In genomic region chr8:95887578-95888284, GRCm38 (mm10) we compare ENCODE assay signal across 8 mouse cellular contexts. TPM values are rescaled to one million over a fixed set of nuclear protein-coding genes. Genes with fewer than 3 reads are reported as not detected.
DNase-seq lines count a peak whose midpoint lies in the region; ATAC-seq lines count a peak whose summit lies in the region.

No protein-coding gene starts in this region.

- no peak overlapping the region for H3K27ac ChIP-seq in brown adipose tissue, adult 24 weeks (replicated peaks; ENCODE audit: low read depth, low read length)
- H3K27ac ChIP-seq in heart, embryonic 14.5 days (replicated peaks in 1 of 2; ENCODE audit: control insufficient read depth in 1 of 2, insufficient read depth in 1 of 2, low read depth in 2 of 2, low read length in 2 of 2): peak overlapping the region; percentile 65 to 78
- peak overlapping the region; percentile 68 for H3K27ac ChIP-seq in liver, embryonic 13.5 days
- H3K27ac ChIP-seq in stomach, embryonic 15.5 days: peak overlapping the region; percentile 73

- no peaks in the 10 kb centered on the region for H3K9me3 ChIP-seq in heart, embryonic 14.5 days (ENCODE audit: control insufficient read depth, low read length)
- no peaks in the 10 kb centered on the region for H3K9me3 ChIP-seq in liver, embryonic 13.5 days (replicated peaks)
- H3K9me3 ChIP-seq in stomach, embryonic 15.5 days: no peaks in the 10 kb centered on the region

- no peaks in the 10 kb centered on the region for H3K4me1 ChIP-seq in brown adipose tissue, adult 24 weeks (ENCODE audit: control insufficient read depth, insufficient read depth, insufficient read length, low read length)
- peaks cover 0 to 27% of the 10 kb centered on the region in 2 experiments; a peak in 3 of 4 replicates for H3K4me1 ChIP-seq in heart, embryonic 14.5 days (ENCODE audit: control insufficient read depth in 2 of 2, insufficient read depth in 2 of 2, low read length in 2 of 2)
- peaks cover 42% of the 10 kb centered on the region for H3K4me1 ChIP-seq in liver, embryonic 13.5 days (replicated peaks)
- H3K4me1 ChIP-seq in stomach, embryonic 15.5 days: peaks cover 8% of the 10 kb centered on the region

- no peaks in the 10 kb centered on the region for H3K27me3 ChIP-seq in heart, embryonic 14.5 days (ENCODE audit: control insufficient read depth, insufficient read depth, low read length)
- H3K27me3 ChIP-seq in liver, embryonic 13.5 days: no peaks in the 10 kb centered on the region
- no peaks in the 10 kb centered on the region for H3K27me3 ChIP-seq in stomach, embryonic 15.5 days (replicated peaks)

- WGBS in heart, embryonic 14.5 days: under 1% methylated on average over 38 of the region's 38 CpGs
- WGBS in liver, embryonic 13.5 days (ENCODE audit: insufficient replicate concordance): under 1% methylated on average over 38 of the region's 38 CpGs
- under 1% methylated on average over 38 of the region's 38 CpGs for WGBS in stomach, embryonic 15.5 days

- H3K36me3 ChIP-seq in heart, embryonic 14.5 days (ENCODE audit: control insufficient read depth, insufficient read depth, low read length): no peaks in the 10 kb centered on the region
- no peaks in the 10 kb centered on the region for H3K36me3 ChIP-seq in liver, embryonic 13.5 days
- no peaks in the 10 kb centered on the region for H3K36me3 ChIP-seq in stomach, embryonic 15.5 days

- H3K4me2 ChIP-seq in heart, embryonic 14.5 days (ENCODE audit: low read length): peak overlapping the region; percentile 69
- H3K4me2 ChIP-seq in liver, embryonic 13.5 days: peak overlapping the region; percentile 97
- peak overlapping the region; percentile 86 for H3K4me2 ChIP-seq in stomach, embryonic 15.5 days

- DNase-seq in fibroblast of lung, adult 2 months (ENCODE audit: low read depth): peak; percentile 30
- peak; percentile 92 for DNase-seq in kidney, postnatal 14 days
- peak; percentile 69 for DNase-seq in liver, embryonic 13.5 days
- DNase-seq in neural tube, embryonic 10.5 days (ENCODE audit: extremely low spot score, low spot score): peak; percentile 89

- H3K4me3 ChIP-seq in brown adipose tissue, adult 24 weeks (ENCODE audit: insufficient read depth, low read depth, low read length): peak overlapping the region; percentile 76
- peak overlapping the region; percentile 51 to 71 for H3K4me3 ChIP-seq in heart, embryonic 14.5 days (ENCODE audit: control insufficient read depth in 1 of 2, insufficient read depth in 1 of 2, low read depth in 1 of 2, low read length in 2 of 2)
- H3K4me3 ChIP-seq in liver, embryonic 13.5 days (replicated peaks): peak overlapping the region; percentile 92
- peak overlapping the region; percentile 97 for H3K4me3 ChIP-seq in stomach, embryonic 15.5 days (replicated peaks)

- peak; percentile 27 for ATAC-seq in CD4-positive, CD25-positive, alpha-beta regulatory T cell, adult 4 months
- ATAC-seq in heart, embryonic 14.5 days (ENCODE audit: insufficient number of reproducible peaks, insufficient read depth, low FRiP score, low read depth): peak; percentile 95
- peak; percentile 85 for ATAC-seq in liver, embryonic 13.5 days (ENCODE audit: low read depth)
- ATAC-seq in stomach, embryonic 15.5 days (ENCODE audit: insufficient read depth, low FRiP score, low read depth): peak; percentile 89

- H3K9ac ChIP-seq in heart, embryonic 14.5 days (ENCODE audit: low read length): peak overlapping the region; percentile 82
- peak overlapping the region; percentile 86 for H3K9ac ChIP-seq in liver, embryonic 13.5 days
- H3K9ac ChIP-seq in stomach, embryonic 15.5 days: peak overlapping the region; percentile 73

RNA-seq across cellular contexts. Expression of gene Got2, which starts 0.6 kb away (rescaled TPM):
- 100 to 1,000 TPM in 1 of 2 experiments, 10 to 100 TPM in 1; 59.7 to 151 TPM for polyA plus RNA-seq in CD4-positive, CD25-positive, alpha-beta regulatory T cell, adult 4 months (2017; shearing (Covaris generic))
- 17.1 and 21.0 TPM in 2 replicates for polyA plus RNA-seq in brown adipose tissue, adult 24 weeks (2012; ENCODE audit: insufficient read depth, insufficient read length, missing spikeins)
- 131 and 160 TPM in 2 replicates for polyA plus RNA-seq in heart, embryonic 14.5 days (2014; fragmentation: Nextera tagmentation; extraction: Ambion mirVana)
- 199 and 242 TPM in 2 replicates for polyA plus RNA-seq in liver, embryonic 13.5 days (2015; fragmentation: Nextera tagmentation; extraction: Ambion mirVana)
- polyA plus RNA-seq in stomach, embryonic 15.5 days (2015; fragmentation: Nextera tagmentation; extraction: Ambion mirVana): 162 and 173 TPM in 2 replicates

RNA-seq across cellular contexts. Expression of gene Slc38a7, which starts 34.4 kb away (rescaled TPM):
- 10 to 100 TPM in 1 of 2 experiments, 1 to 10 TPM in 1; 5.6 to 10.6 TPM for polyA plus RNA-seq in CD4-positive, CD25-positive, alpha-beta regulatory T cell, adult 4 months (2017; shearing (Covaris generic))
- polyA plus RNA-seq in brown adipose tissue, adult 24 weeks (2012; ENCODE audit: insufficient read depth, insufficient read length, missing spikeins): 3.3 and 3.7 TPM in 2 replicates
- polyA plus RNA-seq in heart, embryonic 14.5 days (2014; fragmentation: Nextera tagmentation; extraction: Ambion mirVana): 12.1 and 12.9 TPM in 2 replicates
- polyA plus RNA-seq in liver, embryonic 13.5 days (2015; fragmentation: Nextera tagmentation; extraction: Ambion mirVana): 7.1 and 9.1 TPM in 2 replicates
- 13.2 and 16.7 TPM in 2 replicates for polyA plus RNA-seq in stomach, embryonic 15.5 days (2015; fragmentation: Nextera tagmentation; extraction: Ambion mirVana)

Comparison
In these comparisons a context has a peak if more than half of its experiments do, and no peak if none do; other contexts are left out.
1. ATAC-seq: peak in every context shown above with its lines; median percentile 95 in heart, embryonic 14.5 days; 89 in stomach, embryonic 15.5 days; 85 in liver, embryonic 13.5 days; 27 in CD4-positive, CD25-positive, alpha-beta regulatory T cell, adult 4 months.
2. DNase-seq: peak in every context shown above with its lines; median percentile 92 in kidney, postnatal 14 days; 89 in neural tube, embryonic 10.5 days; 69 in liver, embryonic 13.5 days; 30 in fibroblast of lung, adult 2 months.